Mouse (Mus musculus) stomach, postnatal 0 days (tissue): Measurements from ENCODE around the gene Snx12. TPM values are rescaled to one million over a fixed set of nuclear protein-coding genes. Genes with fewer than 3 reads are reported as not detected.

ENCODE experiments used
- ATAC-seq: fragments of 200-750 bp; cut with Nextera tagmentation; 2 replicates; pipeline ENCODE4 v1.8.0; 2017; ENCODE audit not compliant: low FRiP score, low TSS enrichment
- DNase-seq: peaks from one replicate; pipeline ENCODE4 v3.0.0-alpha.2; 2016; ENCODE audit warnings: low spot score
- H3K27ac ChIP-seq: fragments of 300-500 bp; sonication (generic); replicated peaks from 2 replicates; pipeline ENCODE4 v1.5.1; 2014; ENCODE audit warnings: mild to moderate bottlenecking, control low read depth
- H3K27me3 ChIP-seq: fragments of 300-500 bp; sonication (generic); 2 replicates; pipeline ENCODE4 v1.6.1; 2014; ENCODE audit warnings: low read length; ENCODE audit not compliant: control insufficient read depth, insufficient read depth
- H3K36me3 ChIP-seq: fragments of 300-500 bp; sonication (generic); 2 replicates; pipeline ENCODE4 v1.6.1; 2014; ENCODE audit warnings: low read length, mixed read lengths; ENCODE audit not compliant: control insufficient read depth, insufficient read depth
- H3K4me1 ChIP-seq: fragments of 300-500 bp; sonication (generic); replicated peaks from 2 replicates; pipeline ENCODE4 v1.6.1; 2014; ENCODE audit warnings: antibody characterized with exemption; ENCODE audit not compliant: control insufficient read depth, insufficient read depth
- H3K4me2 ChIP-seq: fragments of 300-500 bp; sonication (generic); replicated peaks from 2 replicates; pipeline ENCODE4 v1.6.1; 2014; ENCODE audit warnings: low read depth, mild to moderate bottlenecking, control low read depth, moderate library complexity
- H3K4me3 ChIP-seq: fragments of 300-500 bp; sonication (generic); 2 replicates; pipeline ENCODE4 v1.5.1; 2014; ENCODE audit warnings: low read depth, low read length, control low read depth
- H3K9ac ChIP-seq: fragments of 300-500 bp; sonication (generic); 2 replicates; pipeline ENCODE4 v1.6.1; 2014; ENCODE audit warnings: mild to moderate bottlenecking, low read length, control low read depth, mixed read lengths
- H3K9me3 ChIP-seq: fragments of 300-500 bp; sonication (generic); 2 replicates; pipeline ENCODE4 v1.6.1; 2016; ENCODE audit warnings: low read length; ENCODE audit not compliant: control insufficient read depth
- CTCF ChIP-seq: IDR thresholded peaks from 2 replicates; pipeline ENCODE4 v1.5.1; 2016; ENCODE audit warnings: antibody characterized with exemption, low read depth, mild to moderate bottlenecking, moderate library complexity
- EP300 ChIP-seq: optimal IDR thresholded peaks from 2 replicates; pipeline ENCODE3; 2016; ENCODE audit warnings: antibody characterized with exemption
- WGBS: fragments of 180-500 bp; shearing (Covaris S2); extraction: QIAGEN DNeasy Blood & Tissue Kit; methylation state at CpG from one replicate; pipeline ENCODE4 v1.1.7; 2014; 5-methylcytosine and 5-hydroxymethylcytosine counted together
- polyA plus RNA-seq: library from polyadenylated mRNA; unstranded; fragments of >200 nt; fragmentation: Nextera tagmentation; extraction: Ambion mirVana; gene quantifications from 2 replicates; pipeline ENCODE4 v1.2.1, GENCODE M21; 2015

The Snx12 gene
- polyA plus RNA-seq, 1 experiment from 2014 or later, result 35.7 TPM

DNA sequence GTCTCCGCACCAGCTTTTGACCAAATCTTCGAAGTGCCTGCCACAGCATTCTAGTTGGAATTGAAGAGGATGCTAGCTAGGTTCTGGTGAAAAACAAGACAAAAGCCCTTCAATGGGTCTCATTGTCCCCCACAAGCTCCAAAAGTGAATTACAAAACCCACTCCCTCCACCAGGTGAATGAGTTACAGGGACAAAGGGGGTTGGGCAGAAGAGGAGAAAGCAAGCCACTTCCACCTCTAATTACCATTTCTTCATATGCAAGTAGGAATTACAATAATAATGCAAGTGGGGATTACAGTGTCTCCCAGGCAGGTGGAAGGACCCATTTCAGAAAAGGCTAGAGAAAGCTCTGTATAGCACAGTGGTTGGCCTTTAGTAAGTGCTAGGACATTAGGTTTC lies 138.2 kb downstream of the Snx12 start:
- Histone ChIP-seq H3K4me2 (no peak overlapping the region), H3K27ac (no peak overlapping the region)
- WGBS, result 77% methylated on average over 2 of the region's 2 CpGs

DNA sequence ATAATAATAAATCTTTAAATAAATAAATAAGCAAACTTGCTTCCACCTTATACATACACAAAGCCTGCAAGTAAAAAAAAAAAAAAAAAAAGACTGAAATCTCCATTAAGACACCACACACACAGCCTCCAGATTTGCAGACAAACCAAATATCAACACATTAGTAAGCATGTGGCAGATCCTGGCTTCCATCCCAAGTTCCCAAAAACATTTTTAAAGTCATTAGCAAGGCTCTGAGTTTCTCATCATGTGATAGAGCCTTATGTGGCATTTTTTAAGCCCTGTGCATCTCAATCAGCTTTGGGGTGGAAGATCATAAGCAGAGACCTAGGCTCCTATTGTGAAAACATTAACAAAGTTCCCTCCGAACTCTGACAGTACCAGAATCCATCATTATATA lies 157.1 kb downstream of the Snx12 start:
- Histone ChIP-seq H3K4me2 (no peak overlapping the region), H3K4me1 (no peaks in the 10 kb centered on the region), H3K9ac (no peak overlapping the region), H3K9me3 (no peaks in the 10 kb centered on the region), H3K27me3 (no peaks in the 10 kb centered on the region), H3K27ac (no peak overlapping the region), H3K36me3 (no peaks in the 10 kb centered on the region), H3K4me3 (no peak overlapping the region)
- TF ChIP-seq CTCF (no peak), EP300 (no peak)
- ATAC-seq, result no peak
- no peak for DNase-seq
- 48% methylated on average over 1 of the region's 1 CpGs for whole genome bisulfite sequencing

More for the DNA sequence above, 138.2 kb downstream of the Snx12 start:
- H3K4me3 ChIP-seq, result no peak overlapping the region
- ATAC-seq (no peak), DNase-seq (no peak)
- H3K27me3 ChIP-seq, result no peaks in the 10 kb centered on the region
- H3K9me3 ChIP-seq, result no peaks in the 10 kb centered on the region
- H3K9ac ChIP-seq, result no peak overlapping the region
- H3K4me1 ChIP-seq, result no peaks in the 10 kb centered on the region
- no peak for TF ChIP-seq CTCF
- H3K36me3 ChIP-seq, result no peaks in the 10 kb centered on the region

GRCm38 (mm10) chrX:101063503-101063902 lies 158.9 kb downstream of the Snx12 start:
- DNase-seq, result no peak

DNA sequence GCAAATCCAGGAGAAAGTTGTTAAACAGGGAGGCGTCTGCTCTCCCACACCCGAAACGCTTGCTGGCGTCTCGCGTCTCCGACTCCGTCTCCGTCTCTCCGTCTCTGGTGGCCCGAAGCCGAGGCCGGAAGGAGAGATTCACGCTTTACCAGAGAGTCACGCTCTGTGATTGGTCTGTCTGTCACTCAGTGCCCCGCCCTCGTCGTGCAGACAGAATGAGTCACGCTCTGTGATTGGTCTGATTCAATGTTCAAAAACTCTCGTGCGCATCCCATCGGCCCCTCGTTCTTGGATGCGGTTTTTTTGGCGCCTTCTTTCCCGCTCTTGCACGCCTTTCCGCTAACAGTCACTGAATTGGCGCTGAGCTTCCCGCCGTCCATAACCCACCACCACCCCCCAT lies 162.8 kb downstream of the Snx12 start, which contains the start of gene Tex11:
Tex11 (minus strand) TSS at position 127 of the 400 bp plus-strand sequence.
- Histone ChIP-seq H3K9ac (no peak within 1 kb of the TSS), H3K4me3 (no peak within 1 kb of the TSS), H3K27ac (no peak within 1 kb of the TSS), H3K9me3 (no peaks in the 10 kb centered on the region), H3K4me1 (no peaks in the 10 kb centered on the region), H3K36me3 (no peaks in the 10 kb centered on the region), H3K27me3 (no peaks in the 10 kb centered on the region), H3K4me2 (no peak within 1 kb of the TSS)
- 88% methylated on average over 31 of the region's 31 CpGs for WGBS
- no peak for ATAC-seq
- TF ChIP-seq EP300, result no peak
- no peak for DNase-seq

More at GRCm38 (mm10) chrX:101063503-101063902, 158.9 kb downstream of the Snx12 start:
- 50% methylated on average over 2 of the region's 2 CpGs for WGBS
- TF ChIP-seq EP300, result no peak
- TF ChIP-seq CTCF, result no peak
- Histone ChIP-seq H3K4me3 (no peak overlapping the region), H3K36me3 (no peaks in the 10 kb centered on the region), H3K9me3 (no peaks in the 10 kb centered on the region), H3K4me1 (no peaks in the 10 kb centered on the region), H3K27ac (no peak overlapping the region), H3K4me2 (no peak overlapping the region), H3K9ac (no peak overlapping the region), H3K27me3 (no peaks in the 10 kb centered on the region)
- ATAC-seq, result no peak

Other genes with a start within 250 kb of the Snx12 start
- 0.08 TPM in 2 replicates for gene Tex11, start 162.9 kb downstream of the Snx12 start, polyA plus RNA-seq
- 1.8 and 2.1 TPM in 2 replicates for gene Slc7a3, start 136.5 kb downstream of the Snx12 start, polyA plus RNA-seq
- gene Foxo4, start 32.0 kb upstream of the Snx12 start, polyA plus RNA-seq, result 0.91 and 0.97 TPM in 2 replicates
- gene Gm614, start 41.4 kb upstream of the Snx12 start, polyA plus RNA-seq, result not detected in 2 replicates
- gene Il2rg, start 45.7 kb upstream of the Snx12 start, polyA plus RNA-seq, result 3.3 and 3.8 TPM in 2 replicates
- gene Gm20489, start 46.5 kb upstream of the Snx12 start, polyA plus RNA-seq, result not detected in 2 replicates
- gene Med12, start 51.5 kb upstream of the Snx12 start, polyA plus RNA-seq, result 10.1 and 11.7 TPM in 2 replicates
- 1.7 TPM in 2 replicates for gene Nlgn3, start 76.6 kb upstream of the Snx12 start, polyA plus RNA-seq
- 49.0 and 52.2 TPM in 2 replicates for gene Gjb1, start 153.8 kb upstream of the Snx12 start, polyA plus RNA-seq
- 12.2 and 13.2 TPM in 2 replicates for gene Zmym3, start 198.3 kb upstream of the Snx12 start, polyA plus RNA-seq
- gene Nono, start 206.8 kb upstream of the Snx12 start, polyA plus RNA-seq, result 107 and 119 TPM in 2 replicates
- 1.2 and 1.8 TPM in 2 replicates for gene Itgb1bp2, start 226.5 kb upstream of the Snx12 start, polyA plus RNA-seq